Mouse (Mus musculus): ENCODE measurements around the gene Epha4.

Epha4 gene

GRCm38 (mm10) chr1:77512059-77512407 lies 2.9 kb downstream of the Epha4 start:
- DNase-seq: no peak

DNA sequence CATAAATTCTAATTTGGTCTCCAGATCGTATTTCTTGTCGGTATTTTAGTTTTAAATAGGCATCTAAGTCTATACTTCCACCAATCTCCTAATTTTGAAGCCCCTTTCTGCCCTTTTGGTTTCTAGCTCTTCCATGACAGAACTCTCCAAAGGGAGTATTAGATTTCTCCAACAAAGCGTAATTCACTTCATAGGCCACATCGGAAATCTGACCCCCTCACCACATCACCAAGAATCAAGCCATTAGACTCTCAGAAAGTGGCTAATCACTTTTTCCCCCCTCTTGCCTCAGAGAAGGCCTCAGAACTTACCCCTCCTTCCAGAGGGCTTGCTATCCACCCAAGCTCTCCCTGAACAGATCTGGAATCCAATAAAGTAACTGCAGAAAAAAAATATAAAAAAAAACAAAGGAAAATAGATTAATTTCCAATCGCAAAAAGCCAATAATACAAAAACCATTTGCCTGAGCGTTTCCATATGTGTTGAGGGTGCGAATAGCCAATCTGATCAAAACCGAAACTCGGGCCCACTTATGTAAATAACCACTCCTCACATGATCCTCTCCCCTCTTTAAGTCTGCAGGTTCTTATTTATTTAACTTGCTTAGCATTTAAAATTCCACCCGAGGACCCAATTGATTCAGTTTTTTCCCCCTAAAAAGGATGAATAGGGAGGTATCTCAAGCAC lies 3.4 kb downstream of the Epha4 start:
- DNase-seq: no peak

DNA sequence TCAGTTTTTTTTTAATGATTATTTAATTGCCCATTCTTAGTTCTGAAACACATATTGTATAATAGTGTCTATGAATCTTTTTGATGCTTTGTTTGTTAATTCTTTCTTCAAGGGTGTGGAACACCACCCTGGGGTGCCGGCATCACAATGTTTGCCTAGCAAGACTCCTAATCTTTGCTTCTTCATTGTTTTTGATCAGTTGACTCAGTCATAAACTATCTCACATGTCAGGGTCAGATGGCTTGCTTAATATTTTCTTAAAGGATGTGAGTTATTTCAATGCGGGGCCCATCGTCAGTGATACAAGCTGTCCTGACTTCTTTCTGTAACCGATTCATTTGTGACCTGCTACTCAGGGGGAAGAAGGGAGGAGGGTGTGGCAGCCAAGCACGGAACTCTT lies 4.3 kb downstream of the Epha4 start:
- no peak for DNase-seq

- DNase-seq: no peak
These were observed 8.1 kb downstream of the Epha4 start for GRCm38 (mm10) chr1:77506856-77507200.

DNA sequence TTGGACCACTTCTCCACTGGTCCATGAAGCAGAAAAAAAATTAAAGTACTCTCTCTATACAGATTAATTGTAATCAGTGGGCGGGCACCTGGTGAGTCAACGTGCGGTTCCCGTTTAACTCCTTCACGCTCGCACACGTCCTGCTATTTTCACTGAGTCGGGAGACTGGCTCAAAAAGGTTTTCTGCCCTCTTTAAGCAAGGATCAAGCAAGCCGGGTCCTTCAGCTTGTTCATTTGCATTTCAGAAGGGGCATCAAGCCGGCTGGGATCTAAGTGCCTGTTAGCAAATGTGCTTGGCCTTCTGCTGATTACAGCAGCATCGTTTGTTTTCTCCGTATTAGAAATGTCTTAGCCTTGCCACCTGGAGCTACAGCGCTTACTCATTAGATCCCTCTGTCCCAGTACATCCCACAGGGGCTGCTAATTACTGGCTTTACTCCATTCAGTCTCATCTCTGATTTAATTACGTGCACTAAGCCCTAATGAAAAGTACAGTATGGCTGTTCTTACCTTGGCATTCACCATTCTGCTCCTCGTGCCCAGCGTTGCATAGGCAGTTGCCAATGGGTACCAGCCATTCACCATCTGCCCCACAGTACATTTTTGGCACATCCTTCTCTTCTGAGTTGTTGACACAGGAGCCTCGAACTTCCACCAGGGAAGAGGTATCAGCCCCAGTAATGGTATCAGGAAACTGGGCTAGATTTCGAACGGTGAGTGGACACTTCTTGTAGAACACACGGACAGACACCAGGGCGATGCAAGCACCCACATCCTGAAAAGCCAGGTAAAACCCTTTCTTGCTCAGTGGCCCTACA lies 8.6 kb downstream of the Epha4 start:
- no peak for DNase-seq

DNA sequence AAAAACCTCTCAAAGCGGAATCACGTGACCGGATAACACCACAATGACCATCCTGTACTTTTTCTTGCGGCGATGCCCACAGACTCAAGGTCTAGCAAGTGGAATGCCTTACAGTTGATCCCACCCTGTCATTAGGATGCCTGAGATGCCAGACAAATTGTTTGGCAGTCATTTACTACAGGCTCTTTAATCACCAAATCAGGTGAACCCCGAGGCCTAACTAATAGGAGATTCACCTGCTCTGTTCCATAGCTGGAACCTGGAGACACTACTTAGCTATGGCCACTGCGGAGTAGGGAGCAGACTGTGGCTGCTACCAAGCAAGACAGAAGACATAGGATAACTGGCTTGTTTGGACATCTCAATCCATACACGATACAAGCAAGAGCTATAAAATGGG lies 9.6 kb downstream of the Epha4 start:
- no peak for DNase-seq

DNA sequence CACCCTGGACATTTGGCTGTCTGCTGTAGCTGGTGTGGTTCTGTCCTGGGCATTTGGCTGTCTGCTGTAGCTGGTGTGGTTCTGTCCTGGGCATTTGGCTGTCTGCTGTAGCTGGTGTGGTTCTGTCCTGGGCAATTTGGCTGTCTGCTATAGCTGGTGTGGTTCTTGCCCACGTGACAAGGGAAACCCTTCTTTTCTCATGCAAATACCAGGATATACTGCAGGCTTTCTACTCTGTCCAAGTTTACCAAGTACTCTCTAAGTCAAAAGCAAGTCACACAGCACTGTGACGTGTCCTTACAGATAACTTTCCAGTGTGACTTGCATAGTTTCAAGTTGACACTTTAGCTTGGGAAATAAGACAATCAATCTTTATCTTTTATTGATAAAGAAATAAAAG lies 10.1 kb downstream of the Epha4 start:
- no peak for DNase-seq

DNA sequence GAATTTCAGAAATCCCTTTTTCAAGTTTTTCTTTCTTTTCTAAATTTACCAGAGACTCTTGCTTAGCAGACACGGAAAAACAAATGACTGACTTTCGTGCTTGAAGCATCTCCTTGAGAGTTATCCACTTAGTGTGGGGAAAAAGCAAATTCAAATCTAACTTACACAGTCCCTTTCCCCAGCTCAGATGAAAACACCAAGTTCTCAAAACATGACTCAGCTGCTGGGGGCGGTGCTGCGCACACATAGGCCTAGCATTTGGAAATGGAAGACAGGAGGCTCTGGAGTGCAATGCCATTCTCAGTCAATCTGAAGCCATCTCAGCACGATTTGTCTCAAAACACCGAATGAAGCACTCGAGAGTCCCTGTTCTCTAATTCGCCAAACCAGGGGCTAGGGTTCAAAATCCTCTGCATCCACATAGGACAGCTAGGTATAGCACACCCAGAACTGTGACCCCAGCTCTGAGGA lies 11.1 kb downstream of the Epha4 start:
- no peak for DNase-seq

GRCm38 (mm10) chr1:77502554-77503119 lies 12.3 kb downstream of the Epha4 start:
- no peak for DNase-seq

DNA sequence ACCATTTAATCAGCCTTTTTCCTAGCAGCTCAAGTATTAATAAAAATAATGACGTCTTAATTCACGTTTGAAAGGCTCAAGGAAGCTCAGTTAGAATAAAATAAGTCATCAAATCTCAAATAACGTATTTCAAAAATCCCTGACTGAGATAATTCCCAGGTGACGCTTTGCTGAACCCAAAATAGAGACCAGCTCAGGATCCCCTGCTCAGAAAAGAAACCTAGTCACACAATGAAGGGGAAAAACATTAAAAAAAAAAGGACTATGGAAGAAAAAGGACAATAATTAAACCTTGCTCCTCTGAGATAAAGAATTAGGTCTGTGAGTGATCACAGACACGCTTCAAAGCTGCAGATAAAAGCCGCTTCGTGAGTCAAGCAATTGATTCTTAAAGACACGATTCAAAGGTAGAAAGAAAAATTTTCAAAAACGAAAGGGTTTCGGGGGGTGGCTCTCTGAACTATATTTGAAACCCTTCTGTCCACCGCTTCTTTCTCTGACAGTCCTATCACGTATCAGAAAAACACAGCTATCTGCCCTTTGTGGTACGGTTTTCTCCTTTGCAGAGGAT lies 13.4 kb downstream of the Epha4 start:
- no peak for DNase-seq

DNA sequence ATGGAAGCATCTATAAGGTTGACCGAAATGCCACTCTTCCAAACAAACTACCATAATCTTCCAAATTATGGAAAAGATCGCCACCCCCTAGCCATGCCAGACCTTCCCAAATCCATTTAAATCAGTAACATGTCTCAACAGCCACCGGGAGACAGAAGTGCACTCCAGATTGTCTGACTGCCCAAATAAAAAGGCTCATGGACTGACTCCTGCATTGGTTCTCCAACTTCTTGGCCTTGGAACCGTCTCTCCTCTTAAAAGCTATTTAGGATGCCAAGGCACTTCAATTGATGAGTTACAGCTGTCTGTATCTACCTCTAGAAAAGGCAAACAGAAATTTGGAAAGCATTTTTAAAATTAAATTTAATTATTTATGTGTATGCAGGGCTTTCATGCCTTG lies 17.4 kb downstream of the Epha4 start:
- DNase-seq: no peak

- DNase-seq: no peak
These were observed 18.3 kb downstream of the Epha4 start for GRCm38 (mm10) chr1:77496468-77497181.

DNA sequence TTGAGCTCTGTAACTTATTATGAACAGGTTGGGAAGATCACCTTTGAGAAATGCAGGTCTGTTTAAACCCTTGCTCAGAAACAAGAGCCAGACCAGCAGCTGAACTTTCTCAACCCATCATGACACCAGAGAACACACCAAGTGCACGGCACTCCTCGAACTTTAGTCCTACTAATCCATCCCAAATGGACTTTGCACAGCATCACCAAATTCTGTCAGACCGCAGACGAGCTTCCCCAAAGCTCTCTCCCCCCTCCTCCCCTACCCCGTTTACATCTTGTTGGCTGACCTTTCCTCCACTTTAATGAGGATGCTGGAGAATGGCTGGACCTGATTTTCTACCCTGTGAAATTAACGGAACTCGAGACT lies 19.1 kb downstream of the Epha4 start:
- no peak for DNase-seq

- DNase-seq: no peak
These were observed 19.7 kb downstream of the Epha4 start for GRCm38 (mm10) chr1:77495030-77495789.

GRCm38 (mm10) chr1:77493841-77494635 lies 20.9 kb downstream of the Epha4 start:
- no peak for DNase-seq

DNA sequence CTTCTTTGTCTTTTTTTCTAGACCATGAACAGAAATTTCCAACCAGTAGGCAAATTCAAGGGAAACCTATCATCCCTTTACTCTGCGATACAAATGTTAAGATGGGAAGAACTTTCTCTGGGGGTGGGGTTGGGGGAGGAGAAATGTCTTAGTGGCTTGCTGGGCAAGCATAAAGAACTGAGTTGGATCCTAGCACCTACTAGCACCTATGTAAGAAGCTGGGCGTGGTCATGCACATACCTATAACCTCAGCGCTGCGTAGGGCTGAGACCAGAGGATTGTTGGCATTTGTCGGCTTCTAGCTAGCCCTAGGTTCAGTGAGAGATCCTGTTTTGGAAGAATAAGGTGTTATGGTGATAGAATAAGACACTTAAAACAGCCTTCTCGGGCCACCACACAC lies 24.7 kb downstream of the Epha4 start:
- no peak for DNase-seq

GRCm38 (mm10) chr1:77489387-77489786 lies 25.5 kb downstream of the Epha4 start:
- DNase-seq: no peak

GRCm38 (mm10) chr1:77487856-77488462 lies 26.9 kb downstream of the Epha4 start:
- no peak for DNase-seq

DNA sequence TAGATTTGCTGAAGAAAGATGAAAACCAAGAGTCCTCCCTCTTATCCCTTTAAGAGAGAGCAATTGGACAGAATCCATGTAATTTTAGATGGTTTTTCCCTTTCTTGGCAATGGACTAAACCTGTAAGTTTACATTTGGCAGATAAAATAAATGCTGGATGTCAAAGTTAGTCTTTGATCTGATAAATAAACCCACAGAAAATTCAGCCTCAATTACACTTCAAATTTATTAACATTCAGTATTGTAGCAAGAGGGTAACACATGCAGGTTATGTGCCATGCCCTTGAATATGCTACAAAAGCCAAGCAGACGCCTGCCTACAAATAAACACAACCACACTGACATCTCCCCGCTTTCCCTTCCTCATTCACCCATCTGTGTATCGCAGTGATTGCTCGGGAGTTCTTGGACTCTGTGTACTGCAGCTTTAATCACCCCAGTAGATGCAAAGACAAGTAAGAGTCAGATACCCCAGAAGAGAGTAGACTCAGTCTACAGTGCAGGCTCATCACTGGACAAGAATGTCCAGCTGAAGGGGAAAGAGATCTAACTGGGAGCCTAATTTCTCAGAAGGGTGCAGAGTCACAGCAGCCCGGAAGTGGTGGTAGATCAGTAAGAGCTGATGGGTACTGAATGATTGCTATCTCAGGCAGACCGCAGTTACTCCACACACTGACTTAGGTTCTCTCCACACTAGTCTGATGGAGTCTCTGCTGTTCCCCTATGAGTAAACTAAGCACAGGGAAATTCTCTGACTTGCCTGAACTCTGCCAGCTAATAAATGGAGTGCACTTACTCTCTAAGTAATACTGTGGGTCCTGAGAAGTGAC lies 29.9 kb downstream of the Epha4 start:
- DNase-seq: no peak

DNA sequence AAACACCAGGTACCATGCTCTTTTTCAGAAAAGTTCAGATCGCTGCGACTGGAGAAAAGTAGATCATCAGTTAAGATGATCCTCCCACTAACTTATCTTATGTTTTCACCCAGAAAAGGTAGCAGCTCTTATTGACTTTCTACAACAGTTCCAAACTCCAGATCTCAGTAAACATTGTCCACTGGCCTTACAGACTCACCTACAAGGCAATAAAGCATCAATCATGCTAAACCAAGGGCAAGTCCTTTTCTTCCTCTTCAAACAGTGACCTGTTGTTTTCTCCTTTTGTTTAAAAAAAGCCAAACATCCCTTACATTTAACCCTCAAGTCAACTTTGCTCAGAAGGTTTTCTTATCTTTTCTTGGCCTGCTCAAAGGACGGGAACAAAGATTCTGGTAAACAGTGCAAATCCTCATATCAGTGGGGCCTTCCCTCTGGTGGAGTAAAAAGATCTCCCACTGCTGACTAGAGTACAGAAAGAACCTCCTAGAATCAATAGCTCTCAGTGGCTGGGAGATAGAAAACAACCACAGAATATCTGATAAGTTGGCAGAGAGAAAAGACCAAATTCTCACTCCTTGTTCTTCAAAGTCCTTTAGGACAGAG lies 39.0 kb downstream of the Epha4 start:
- no peak for DNase-seq

Data from kidney, postnatal 36 days (tissue).